Mouse (Mus musculus) forebrain, embryonic 16.5 days (tissue): ENCODE measurements at regions not wholly inside any gene's neighbourhood (a gene's known extent, or its start where the extent isn't known, plus 50 kb on each side); places are given as distances from the start of the nearest gene placed in this dataset.

Source experiments
- ATAC-seq: fragments of 200-750 bp; cut with Nextera tagmentation; 2 replicates; pipeline ENCODE4 v1.8.0; 2017; ENCODE audit warnings: mild to moderate bottlenecking, moderate library complexity
- H3K27ac ChIP-seq: fragments of 300-500 bp; sonication (generic); 2 replicates; pipeline ENCODE4 v1.5.1; 2014; ENCODE audit warnings: low read length, control low read depth
- H3K27me3 ChIP-seq: fragments of 300-500 bp; sonication (generic); replicated peaks from 2 replicates; pipeline ENCODE4 v1.6.1; 2014; ENCODE audit warnings: low read length; ENCODE audit not compliant: control insufficient read depth, insufficient read depth
- H3K36me3 ChIP-seq: fragments of 300-500 bp; sonication (generic); 2 replicates; pipeline ENCODE4 v1.6.1; 2014; ENCODE audit not compliant: control insufficient read depth, insufficient read depth
- H3K4me1 ChIP-seq: fragments of 300-500 bp; sonication (generic); replicated peaks from 2 replicates; pipeline ENCODE4 v1.6.1; 2014; ENCODE audit warnings: low read length; ENCODE audit not compliant: control insufficient read depth, insufficient read depth
- H3K4me2 ChIP-seq: fragments of 300-500 bp; sonication (generic); 2 replicates; pipeline ENCODE4 v1.6.1; 2014; ENCODE audit warnings: mild to moderate bottlenecking, low read length, control low read depth
- H3K4me3 ChIP-seq: fragments of 300-500 bp; sonication (generic); replicated peaks from 2 replicates; pipeline ENCODE4 v1.5.1; 2014; ENCODE audit warnings: mild to moderate bottlenecking, low read length, control low read depth
- H3K9ac ChIP-seq: fragments of 300-500 bp; sonication (generic); replicated peaks from 2 replicates; pipeline ENCODE4 v1.6.1; 2014; ENCODE audit warnings: low read depth, low read length, control low read depth
- H3K9me3 ChIP-seq: fragments of 300-500 bp; sonication (generic); 2 replicates; pipeline ENCODE4 v1.6.1; 2016; ENCODE audit warnings: low read length; ENCODE audit not compliant: control insufficient read depth
- WGBS: fragments of 180-500 bp; shearing (Covaris S2); extraction: QIAGEN DNeasy Blood & Tissue Kit; methylation state at CpG from one replicate; pipeline ENCODE4 v1.1.7; 2014; 5-methylcytosine and 5-hydroxymethylcytosine counted together

GRCm38 (mm10) chr5:73729646-73730045 lies 78.5 kb downstream of the Spata18 start:
- 78% methylated on average over 13 of the region's 13 CpGs for WGBS
- no peak for ATAC-seq
- H3K9ac ChIP-seq = no peak overlapping the region

GRCm38 (mm10) chr5:73731423-73731822 lies 80.2 kb downstream of the Spata18 start:
- H3K27me3 ChIP-seq = no peaks in the 10 kb centered on the region
- WGBS = 46% methylated on average over 9 of the region's 9 CpGs
- H3K4me2 ChIP-seq = no peak overlapping the region

More at GRCm38 (mm10) chr5:73729646-73730045, 78.5 kb downstream of the Spata18 start:
- no peaks in the 10 kb centered on the region for H3K36me3 ChIP-seq
- H3K4me2 ChIP-seq = no peak overlapping the region
- H3K4me1 ChIP-seq = peaks cover 3% of the 10 kb centered on the region; the same call in 1 of the 2 replicates
- H3K9me3 ChIP-seq = no peaks in the 10 kb centered on the region
- no peak overlapping the region for H3K27ac ChIP-seq
- H3K27me3 ChIP-seq = no peaks in the 10 kb centered on the region
- H3K4me3 ChIP-seq = no peak overlapping the region

DNA sequence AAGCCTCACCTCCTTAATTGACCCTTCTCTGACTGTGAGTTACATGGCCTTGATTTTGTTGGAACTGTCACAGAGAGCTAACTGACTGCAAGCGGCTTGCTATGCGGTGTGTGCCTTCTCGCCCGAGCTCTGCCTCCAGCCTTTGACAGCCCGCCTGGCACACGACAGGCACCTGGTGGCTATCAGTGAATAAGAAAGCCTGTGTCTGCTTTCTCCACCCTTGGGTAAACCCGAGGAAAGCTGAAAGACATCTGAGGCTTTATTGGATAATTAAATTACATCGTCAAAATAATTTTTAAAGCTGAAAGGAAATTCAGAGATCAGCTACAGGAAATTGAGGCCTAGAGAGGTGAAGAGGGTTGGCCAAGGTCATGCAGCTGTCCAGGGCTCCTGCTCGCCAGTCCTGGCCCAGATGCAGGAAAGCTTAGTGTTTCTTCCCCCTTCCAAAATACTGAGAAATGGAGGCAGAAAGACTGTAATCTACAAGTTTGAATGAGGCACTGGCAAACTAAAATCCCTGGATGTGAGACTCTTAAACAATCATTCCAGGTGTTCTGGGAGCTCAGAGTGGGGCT lies 80.9 kb downstream of the Spata18 start:
- Histone ChIP-seq H3K4me3 (no peak overlapping the region), H3K4me2 (no peak overlapping the region), H3K36me3 (no peaks in the 10 kb centered on the region), H3K4me1 (peaks cover 3% of the 10 kb centered on the region; the same call in 1 of the 2 replicates), H3K27me3 (no peaks in the 10 kb centered on the region), H3K9me3 (no peaks in the 10 kb centered on the region), H3K27ac (no peak overlapping the region), H3K9ac (no peak overlapping the region)
- 26% methylated on average over 9 of the region's 9 CpGs for WGBS
- ATAC-seq = no peak

More at GRCm38 (mm10) chr5:73731423-73731822, 80.2 kb downstream of the Spata18 start:
- H3K9me3 ChIP-seq = no peaks in the 10 kb centered on the region
- no peak for ATAC-seq
- no peak overlapping the region for H3K9ac ChIP-seq
- H3K4me1 ChIP-seq = peaks cover 3% of the 10 kb centered on the region; the same call in 1 of the 2 replicates
- H3K36me3 ChIP-seq = no peaks in the 10 kb centered on the region
- H3K27ac ChIP-seq = no peak overlapping the region
- H3K4me3 ChIP-seq = no peak overlapping the region

DNA sequence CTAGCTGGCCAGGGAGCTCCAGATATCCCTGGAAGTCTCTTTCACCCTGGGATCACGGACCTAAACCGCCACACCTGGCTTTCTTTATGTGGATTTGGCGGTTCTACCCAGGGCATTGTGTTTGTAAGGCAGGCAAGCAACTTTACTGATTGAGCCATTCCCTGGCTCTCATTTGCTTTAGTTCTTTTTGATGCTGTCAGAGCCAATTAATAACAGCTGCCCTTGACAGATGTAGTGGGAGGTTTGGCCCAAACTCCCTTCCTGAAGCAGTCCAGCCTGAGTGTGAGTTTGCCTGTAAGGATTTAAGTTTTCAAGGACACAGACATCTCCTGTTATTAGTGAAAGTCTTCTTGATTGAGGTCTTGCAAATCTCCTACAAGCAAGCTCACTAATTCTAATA lies 89.6 kb downstream of the Spata18 start:
- no peak overlapping the region for H3K9ac ChIP-seq
- no peaks in the 10 kb centered on the region for H3K4me1 ChIP-seq
- H3K27ac ChIP-seq = no peak overlapping the region
- no peaks in the 10 kb centered on the region for H3K36me3 ChIP-seq
- H3K4me3 ChIP-seq = no peak overlapping the region
- ATAC-seq = no peak
- no peak overlapping the region for H3K4me2 ChIP-seq
- WGBS = 43% methylated on average over 3 of the region's 3 CpGs
- H3K9me3 ChIP-seq = 0 out of 2 replicates have a peak, but pooled peaks cover 2% of the 10 kb centered on the region
- no peaks in the 10 kb centered on the region for H3K27me3 ChIP-seq

DNA sequence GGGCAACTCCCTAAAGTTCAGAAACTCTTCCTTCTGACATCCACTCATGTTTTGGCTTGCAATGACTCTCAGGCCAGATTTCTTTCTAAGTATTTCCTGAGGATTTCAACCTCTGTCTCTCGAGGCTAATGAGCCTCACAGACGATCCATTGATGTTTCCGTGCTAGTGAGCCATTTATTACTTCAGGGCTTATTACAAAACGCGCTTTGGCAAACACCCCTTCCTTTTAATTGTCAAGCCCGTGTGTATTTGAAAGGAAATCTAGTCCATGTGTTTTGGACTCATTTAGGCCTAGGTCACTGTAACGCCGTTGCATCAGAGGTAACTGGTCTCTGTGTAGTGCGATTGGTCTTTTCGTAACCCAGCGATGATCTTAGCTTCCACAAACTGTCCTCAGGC lies 90.3 kb downstream of the Spata18 start:
- Histone ChIP-seq H3K9ac (no peak overlapping the region), H3K4me1 (no peaks in the 10 kb centered on the region), H3K9me3 (0 out of 2 replicates have a peak, but pooled peaks cover 2% of the 10 kb centered on the region), H3K4me2 (no peak overlapping the region), H3K27me3 (no peaks in the 10 kb centered on the region), H3K4me3 (no peak overlapping the region), H3K36me3 (no peaks in the 10 kb centered on the region), H3K27ac (no peak overlapping the region)
- no peak for ATAC-seq
- 58% methylated on average over 11 of the region's 11 CpGs for WGBS

- WGBS = 93% methylated on average over 1 of the region's 1 CpGs
- H3K4me3 ChIP-seq = no peak overlapping the region
Observed at GRCm38 (mm10) chr5:73743953-73744352, 92.8 kb downstream of the Spata18 start.

GRCm38 (mm10) chr5:73749791-73750190 lies 98.6 kb downstream of the Spata18 start:
- Histone ChIP-seq H3K9me3 (no peaks in the 10 kb centered on the region), H3K4me2 (no peak overlapping the region), H3K4me1 (no peaks in the 10 kb centered on the region), H3K27me3 (no peaks in the 10 kb centered on the region), H3K4me3 (no peak overlapping the region), H3K9ac (no peak overlapping the region), H3K27ac (no peak overlapping the region), H3K36me3 (no peaks in the 10 kb centered on the region)
- 81% methylated on average over 4 of the region's 4 CpGs for WGBS
- ATAC-seq = no peak

More at GRCm38 (mm10) chr5:73743953-73744352, 92.8 kb downstream of the Spata18 start:
- H3K4me1 ChIP-seq = no peaks in the 10 kb centered on the region
- 0 out of 2 replicates have a peak, but pooled peaks cover under 1% of the 10 kb centered on the region for H3K9me3 ChIP-seq
- no peak overlapping the region for H3K4me2 ChIP-seq
- no peaks in the 10 kb centered on the region for H3K36me3 ChIP-seq
- H3K27me3 ChIP-seq = no peaks in the 10 kb centered on the region
- no peak for ATAC-seq
- no peak overlapping the region for H3K27ac ChIP-seq
- no peak overlapping the region for H3K9ac ChIP-seq

DNA sequence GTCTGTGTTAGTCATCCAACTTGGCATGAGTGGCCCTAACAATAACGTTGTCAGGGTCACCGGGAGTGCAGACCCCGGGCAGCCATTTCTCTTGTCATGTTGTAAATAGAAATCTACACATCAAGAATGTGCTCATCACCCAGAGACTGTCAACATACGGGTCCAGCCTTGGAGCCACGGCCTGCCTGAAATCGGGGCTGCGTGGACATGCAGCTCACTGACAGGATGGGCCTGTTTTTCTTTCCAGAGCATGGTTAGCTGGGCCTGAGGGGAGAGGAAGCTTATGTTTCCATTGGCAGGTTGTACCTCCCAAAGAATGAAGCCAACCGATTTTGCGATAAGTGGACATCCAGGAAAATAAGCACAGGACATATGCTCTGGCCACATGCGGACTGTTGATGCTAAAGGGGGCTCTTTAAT lies 101.1 kb downstream of the Spata18 start:
- Histone ChIP-seq H3K27ac (no peak overlapping the region), H3K4me3 (no peak overlapping the region), H3K9ac (no peak overlapping the region), H3K27me3 (no peaks in the 10 kb centered on the region), H3K4me2 (no peak overlapping the region), H3K4me1 (no peaks in the 10 kb centered on the region), H3K36me3 (no peaks in the 10 kb centered on the region), H3K9me3 (no peaks in the 10 kb centered on the region)
- 89% methylated on average over 10 of the region's 10 CpGs for WGBS
- ATAC-seq = no peak

GRCm38 (mm10) chr5:73753827-73754226 lies 102.6 kb downstream of the Spata18 start:
- no peaks in the 10 kb centered on the region for H3K9me3 ChIP-seq
- H3K4me3 ChIP-seq = no peak overlapping the region
- no peak overlapping the region for H3K9ac ChIP-seq
- no peaks in the 10 kb centered on the region for H3K4me1 ChIP-seq
- H3K36me3 ChIP-seq = no peaks in the 10 kb centered on the region
- no peaks in the 10 kb centered on the region for H3K27me3 ChIP-seq
- WGBS = 76% methylated on average over 7 of the region's 7 CpGs
- ATAC-seq = no peak
- no peak overlapping the region for H3K27ac ChIP-seq
- no peak overlapping the region for H3K4me2 ChIP-seq

- H3K27me3 ChIP-seq = no peaks in the 10 kb centered on the region
- no peak for ATAC-seq
- H3K4me2 ChIP-seq = no peak overlapping the region
- H3K4me1 ChIP-seq = peaks cover 3% of the 10 kb centered on the region
- no peak overlapping the region for H3K9ac ChIP-seq
- H3K27ac ChIP-seq = no peak overlapping the region
- 88% methylated on average over 6 of the region's 6 CpGs for WGBS
- H3K36me3 ChIP-seq = no peaks in the 10 kb centered on the region
- no peak overlapping the region for H3K4me3 ChIP-seq
- no peaks in the 10 kb centered on the region for H3K9me3 ChIP-seq
Observed at GRCm38 (mm10) chr5:73758534-73758933, 107.4 kb downstream of the Spata18 start.
